Mouse (Mus musculus) intestine, embryonic 15.5 days (tissue): ENCODE data around the gene Nipsnap3b. TPM values are rescaled to one million over a fixed set of nuclear protein-coding genes. Genes with fewer than 3 reads are reported as not detected.

Source experiments
- ATAC-seq: fragments of 200-750 bp; cut with Nextera tagmentation; 2 replicates; pipeline ENCODE4 v1.8.0; 2017; ENCODE audit warnings: moderate TSS enrichment, moderate library complexity
- H3K27ac ChIP-seq: fragments of 300-500 bp; sonication (generic); 2 replicates; pipeline ENCODE4 v1.5.1; 2015; ENCODE audit warnings: mild to moderate bottlenecking, inconsistent platforms
- H3K27me3 ChIP-seq: fragments of 300-500 bp; sonication (generic); replicated peaks from 2 replicates; pipeline ENCODE4 v1.6.1; 2015; ENCODE audit warnings: inconsistent platforms
- H3K36me3 ChIP-seq: fragments of 300-500 bp; sonication (generic); 2 replicates; pipeline ENCODE4 v1.6.1; 2015; ENCODE audit warnings: inconsistent platforms
- H3K4me1 ChIP-seq: fragments of 300-500 bp; sonication (generic); replicated peaks from 2 replicates; pipeline ENCODE4 v1.6.1; 2015; ENCODE audit warnings: inconsistent platforms
- H3K4me2 ChIP-seq: fragments of 300-500 bp; sonication (generic); replicated peaks from 2 replicates; pipeline ENCODE4 v1.6.1; 2015; ENCODE audit warnings: mild to moderate bottlenecking, inconsistent platforms
- H3K4me3 ChIP-seq: fragments of 300-500 bp; sonication (generic); replicated peaks from 2 replicates; pipeline ENCODE4 v1.5.1; 2015; ENCODE audit warnings: inconsistent platforms
- H3K9ac ChIP-seq: fragments of 300-500 bp; sonication (generic); 2 replicates; pipeline ENCODE4 v1.6.1; 2015; ENCODE audit warnings: inconsistent platforms
- H3K9me3 ChIP-seq: fragments of 300-500 bp; sonication (generic); 2 replicates; pipeline ENCODE4 v1.6.1; 2016; ENCODE audit warnings: inconsistent platforms
- WGBS: fragments of 180-500 bp; shearing (Covaris S2); methylation state at CpG from one replicate; pipeline ENCODE4 v1.1.7; 2015; 5-methylcytosine and 5-hydroxymethylcytosine counted together
- polyA plus RNA-seq: library from polyadenylated mRNA; unstranded; fragments of >200 nt; fragmentation: Nextera tagmentation; extraction: Ambion mirVana; gene quantifications from 2 replicates; pipeline ENCODE4 v1.2.1, GENCODE M21; 2015

Nipsnap3b gene
- 132 and 137 TPM in 2 replicates for polyA plus RNA-seq

DNA sequence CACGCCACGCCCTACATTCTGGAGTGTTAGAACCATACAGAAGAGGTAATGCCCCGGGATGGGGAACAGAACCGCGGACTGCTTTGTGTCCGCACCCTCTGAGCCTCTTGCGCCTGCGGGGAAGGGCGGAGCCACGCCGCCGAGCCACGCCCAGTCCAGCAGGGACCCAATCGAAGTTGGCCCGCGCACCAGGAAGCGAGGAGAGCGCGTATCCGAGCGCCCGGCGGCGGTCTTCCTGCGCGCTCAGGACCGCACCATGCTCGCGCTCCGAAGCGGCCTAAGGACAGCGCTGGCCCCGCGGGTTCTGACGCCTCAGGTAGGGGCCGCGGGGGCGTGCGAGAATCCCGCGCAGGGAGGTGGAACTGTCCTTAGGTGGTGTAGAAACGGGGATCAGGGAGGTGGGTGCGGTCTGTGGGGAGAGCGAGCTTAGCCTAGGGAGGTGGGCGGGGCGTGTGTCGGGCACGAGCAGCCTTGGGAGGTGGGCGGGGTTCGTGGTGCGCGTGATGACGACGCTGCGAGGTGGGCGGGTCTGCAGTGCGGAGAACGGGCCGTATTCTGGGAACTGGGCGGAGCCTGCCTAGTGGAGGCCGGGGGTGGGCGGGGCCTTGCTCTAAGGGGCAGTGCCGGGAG, at the start of gene Nipsnap3b:
Gene Nipsnap3b (plus strand): TSS at position 149 of the 630 bp plus-strand sequence.
- ATAC-seq = peak; percentile 98
- H3K4me3 ChIP-seq = peak within 1 kb of the TSS; percentile 88
- peaks cover 10% of the 10 kb centered on the region for H3K36me3 ChIP-seq
- under 1% methylated on average over 63 of the region's 63 CpGs for WGBS
- no peaks in the 10 kb centered on the region for H3K27me3 ChIP-seq
- peak within 1 kb of the TSS; percentile 62 for H3K4me2 ChIP-seq
- peak within 1 kb of the TSS; percentile 91 for H3K27ac ChIP-seq
- peak within 1 kb of the TSS; percentile 79 for H3K9ac ChIP-seq
- H3K4me1 ChIP-seq = 0 out of 2 replicates have a peak, but pooled peaks cover 3% of the 10 kb centered on the region
- no peaks in the 10 kb centered on the region for H3K9me3 ChIP-seq

DNA sequence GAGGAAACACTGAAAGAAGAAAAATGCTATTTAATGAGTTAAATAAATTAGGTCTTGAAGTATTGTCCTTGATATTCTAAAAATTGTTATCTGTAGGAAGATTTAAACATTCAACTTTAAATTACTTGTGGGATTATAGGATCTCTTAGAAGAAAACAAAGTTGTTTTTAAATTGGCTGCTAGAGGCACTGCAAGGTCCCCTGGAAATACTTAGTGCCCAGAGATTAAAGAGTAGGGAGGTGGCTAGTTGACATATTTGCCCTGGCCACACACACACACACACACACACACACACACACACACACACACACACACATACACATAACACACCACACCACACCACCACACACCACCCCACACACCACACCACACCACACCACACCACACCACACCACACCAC, 47.4 kb upstream of the Nipsnap3b start, which contains the start of gene Olfr270:
Gene Olfr270 (plus strand): TSS at position 301 of the 400 bp plus-strand sequence.
- no peaks in the 10 kb centered on the region for H3K4me1 ChIP-seq
- H3K36me3 ChIP-seq = no peaks in the 10 kb centered on the region
- no peak within 1 kb of the TSS for H3K4me2 ChIP-seq
- no peak for ATAC-seq
- no peaks in the 10 kb centered on the region for H3K27me3 ChIP-seq
- no peak within 1 kb of the TSS for H3K27ac ChIP-seq
- no peaks in the 10 kb centered on the region for H3K9me3 ChIP-seq
- H3K4me3 ChIP-seq = no peak within 1 kb of the TSS
- H3K9ac ChIP-seq = no peak within 1 kb of the TSS

DNA sequence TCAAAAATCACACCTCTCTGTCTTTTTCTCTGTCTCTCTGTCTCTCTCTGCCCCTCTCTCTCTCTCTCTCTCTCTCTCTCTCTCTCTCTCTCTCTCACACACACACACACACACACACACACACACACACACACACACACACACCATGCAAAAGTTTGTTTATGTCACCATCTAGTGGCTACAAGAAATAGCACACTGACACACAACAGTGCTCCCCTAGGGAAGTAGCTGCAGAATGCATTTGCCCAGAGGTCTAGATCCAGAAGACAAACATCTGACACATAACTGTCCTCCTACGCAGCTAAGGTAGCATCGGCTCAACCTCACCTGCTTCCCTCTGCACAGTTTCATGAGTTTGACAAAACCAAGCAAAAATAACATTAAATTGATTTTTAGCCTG, 26.5 kb upstream of the Nipsnap3b start:
- no peak overlapping the region for H3K4me2 ChIP-seq
- no peaks in the 10 kb centered on the region for H3K27me3 ChIP-seq
- no peaks in the 10 kb centered on the region for H3K4me1 ChIP-seq
- no peaks in the 10 kb centered on the region for H3K9me3 ChIP-seq
- no peaks in the 10 kb centered on the region for H3K36me3 ChIP-seq
- H3K9ac ChIP-seq = no peak overlapping the region
- no peak for ATAC-seq
- no peak overlapping the region for H3K4me3 ChIP-seq
- H3K27ac ChIP-seq = no peak overlapping the region
- 55% methylated on average over 2 of the region's 2 CpGs for WGBS

DNA sequence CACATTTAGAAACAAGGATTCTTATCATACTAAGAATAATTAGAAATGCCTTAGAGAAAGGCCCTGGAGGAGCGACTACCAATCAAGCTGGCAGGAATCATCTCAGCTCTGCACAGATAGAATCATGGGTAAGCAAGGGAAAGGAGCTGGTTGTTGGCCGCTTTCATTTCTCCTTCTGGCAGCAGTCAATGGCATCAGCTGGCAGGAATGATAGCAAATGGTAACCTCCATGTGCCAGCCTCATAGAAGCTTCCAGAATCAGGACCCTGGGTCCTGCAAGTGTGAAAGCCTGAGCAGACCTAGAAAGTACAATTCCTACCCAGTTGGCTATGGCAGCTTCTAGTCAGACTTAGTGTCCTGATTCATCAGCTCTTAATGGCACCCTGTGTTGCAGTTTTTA, 25.4 kb upstream of the Nipsnap3b start:
- Histone ChIP-seq H3K9ac (no peak overlapping the region), H3K27ac (no peak overlapping the region)
- 89% methylated on average over 2 of the region's 2 CpGs for WGBS

DNA sequence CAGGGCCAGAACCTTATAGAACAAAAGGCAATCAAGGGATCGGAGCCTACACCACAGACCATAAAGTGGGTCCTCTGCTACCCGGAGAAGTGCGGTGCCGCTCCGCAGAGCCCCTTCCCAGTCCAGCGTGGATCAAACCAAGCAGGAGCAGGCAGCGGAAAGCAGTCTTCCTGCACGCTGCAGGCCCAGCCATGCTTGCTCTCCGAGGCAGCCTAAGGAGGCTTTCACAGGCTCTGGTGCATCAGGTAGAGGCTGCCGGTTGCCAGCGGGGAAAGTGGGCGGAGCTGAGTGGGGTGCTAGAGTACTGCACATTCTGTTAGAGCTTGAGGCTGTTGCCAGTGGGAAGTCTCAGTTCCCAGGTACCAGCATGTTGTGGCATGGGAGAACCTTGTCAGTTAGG, 22.4 kb upstream of the Nipsnap3b start, which contains the start of gene Nipsnap3a:
Gene Nipsnap3a (plus strand): TSS at position 25 of the 400 bp plus-strand sequence.
- no peaks in the 10 kb centered on the region for H3K27me3 ChIP-seq
- no peak for ATAC-seq
- 22% methylated on average over 12 of the region's 12 CpGs for WGBS
- H3K36me3 ChIP-seq = no peaks in the 10 kb centered on the region
- H3K27ac ChIP-seq = no peak within 1 kb of the TSS
- no peak within 1 kb of the TSS for H3K4me3 ChIP-seq
- H3K4me1 ChIP-seq = no peaks in the 10 kb centered on the region
- H3K9me3 ChIP-seq = no peaks in the 10 kb centered on the region
- H3K4me2 ChIP-seq = peak within 1 kb of the TSS; percentile 52
- H3K9ac ChIP-seq = no peak within 1 kb of the TSS

More for the DNA sequence above, 25.4 kb upstream of the Nipsnap3b start:
- Histone ChIP-seq H3K27me3 (no peaks in the 10 kb centered on the region), H3K4me1 (no peaks in the 10 kb centered on the region), H3K4me2 (no peak overlapping the region), H3K9me3 (no peaks in the 10 kb centered on the region), H3K36me3 (no peaks in the 10 kb centered on the region), H3K4me3 (no peak overlapping the region)
- no peak for ATAC-seq

DNA sequence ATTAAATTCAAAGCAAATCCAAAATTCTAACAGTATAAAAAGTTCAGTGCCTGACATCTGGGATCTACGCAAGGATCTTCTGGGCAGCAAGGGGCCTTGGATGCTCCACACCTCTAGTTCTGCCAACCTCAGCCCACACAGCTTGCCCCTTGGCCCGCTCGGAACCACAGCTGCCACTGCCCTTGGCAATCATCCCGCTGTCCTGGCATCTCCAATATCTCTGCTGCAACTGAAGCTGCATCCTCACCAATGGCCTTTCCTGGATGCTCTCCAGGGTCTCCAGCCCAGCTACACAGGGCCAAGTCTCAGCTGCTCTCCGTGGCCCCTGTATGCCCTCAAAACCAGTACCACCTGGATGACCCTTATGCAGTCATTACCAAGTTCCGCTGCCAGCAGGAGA, 12.2 kb upstream of the Nipsnap3b start:
- H3K4me1 ChIP-seq = no peaks in the 10 kb centered on the region
- H3K27ac ChIP-seq = no peak overlapping the region
- no peak overlapping the region for H3K9ac ChIP-seq
- no peaks in the 10 kb centered on the region for H3K9me3 ChIP-seq
- no peak overlapping the region for H3K4me2 ChIP-seq
- H3K36me3 ChIP-seq = no peaks in the 10 kb centered on the region
- ATAC-seq = no peak
- WGBS = 95% methylated on average over 6 of the region's 6 CpGs
- H3K4me3 ChIP-seq = no peak overlapping the region
- H3K27me3 ChIP-seq = no peaks in the 10 kb centered on the region

DNA sequence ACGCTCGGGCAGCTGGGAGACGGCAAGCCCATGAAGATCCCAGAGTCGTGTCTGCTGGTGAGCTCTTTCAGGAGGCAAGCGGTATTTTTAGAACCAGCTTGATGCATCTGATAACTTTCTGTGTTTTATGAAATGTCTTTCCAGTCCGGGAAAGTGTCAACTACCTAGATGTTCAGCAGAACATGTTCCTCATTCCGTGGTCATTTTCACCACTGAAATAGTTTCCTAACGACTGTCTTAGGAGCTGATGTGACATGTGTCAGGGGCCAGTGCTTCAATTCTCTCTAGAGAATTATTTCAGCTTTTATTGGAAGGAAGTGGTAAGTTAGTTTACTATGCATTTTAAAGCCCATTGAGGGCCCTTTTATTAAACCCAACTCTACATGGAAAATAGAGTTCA, 11.5 kb upstream of the Nipsnap3b start:
- 77% methylated on average over 8 of the region's 8 CpGs for WGBS
- no peaks in the 10 kb centered on the region for H3K27me3 ChIP-seq
- H3K4me1 ChIP-seq = no peaks in the 10 kb centered on the region
- no peak overlapping the region for H3K9ac ChIP-seq
- H3K36me3 ChIP-seq = no peaks in the 10 kb centered on the region
- no peak overlapping the region for H3K27ac ChIP-seq
- H3K4me3 ChIP-seq = no peak overlapping the region
- H3K9me3 ChIP-seq = no peaks in the 10 kb centered on the region
- no peak for ATAC-seq
- no peak overlapping the region for H3K4me2 ChIP-seq

DNA sequence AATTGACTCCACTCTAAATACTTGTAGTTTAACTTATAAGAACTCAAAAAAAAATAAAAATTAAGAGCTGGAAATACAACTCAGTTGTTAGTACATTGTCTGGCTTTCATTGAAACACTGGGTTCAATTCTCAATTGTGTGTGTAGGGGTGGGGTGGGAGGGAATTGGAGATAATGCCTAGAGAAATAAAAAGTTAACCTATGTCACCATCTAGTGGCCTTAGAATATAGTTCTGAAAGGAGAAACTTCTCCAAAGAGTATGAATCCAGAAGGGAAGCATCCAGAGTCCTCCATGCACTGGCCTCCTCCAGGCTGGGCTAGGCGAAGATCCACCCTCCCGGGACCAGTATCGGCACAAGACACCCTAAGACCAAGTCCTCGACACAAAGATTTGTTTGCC, 2.5 kb upstream of the Nipsnap3b start:
- H3K9me3 ChIP-seq = no peaks in the 10 kb centered on the region
- no peak overlapping the region for H3K27ac ChIP-seq
- 0 out of 2 replicates have a peak, but pooled peaks cover 3% of the 10 kb centered on the region for H3K4me1 ChIP-seq
- no peak for ATAC-seq
- H3K4me2 ChIP-seq = no peak overlapping the region
- no peak overlapping the region for H3K9ac ChIP-seq
- WGBS = 69% methylated on average over 4 of the region's 4 CpGs
- no peaks in the 10 kb centered on the region for H3K36me3 ChIP-seq
- no peak overlapping the region for H3K4me3 ChIP-seq
- no peaks in the 10 kb centered on the region for H3K27me3 ChIP-seq

DNA sequence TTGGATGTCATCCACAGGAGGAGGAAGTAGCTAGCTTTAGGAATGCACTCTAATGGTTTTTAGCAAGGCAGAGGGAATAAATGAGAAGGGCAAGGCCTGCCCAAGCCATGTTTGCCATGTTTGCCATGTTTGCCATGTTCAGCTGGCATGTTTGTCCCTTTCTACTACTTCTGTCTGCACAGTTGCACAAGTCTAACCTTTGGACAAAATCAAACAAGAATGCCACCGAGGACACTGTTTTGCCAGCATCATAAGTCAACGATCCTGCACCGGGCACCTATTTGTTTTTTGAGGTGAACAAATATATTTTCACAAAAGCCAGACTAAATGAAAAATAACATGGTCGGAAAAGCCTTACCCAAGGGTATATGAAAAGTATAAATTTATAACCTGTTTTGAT, 1.8 kb upstream of the Nipsnap3b start:
- H3K27me3 ChIP-seq = no peaks in the 10 kb centered on the region
- no peak overlapping the region for H3K27ac ChIP-seq
- no peak overlapping the region for H3K4me3 ChIP-seq
- H3K9ac ChIP-seq = no peak overlapping the region
- no peak overlapping the region for H3K4me2 ChIP-seq
- no peaks in the 10 kb centered on the region for H3K9me3 ChIP-seq
- no peaks in the 10 kb centered on the region for H3K36me3 ChIP-seq
- ATAC-seq = no peak
- H3K4me1 ChIP-seq = 0 out of 2 replicates have a peak, but pooled peaks cover 3% of the 10 kb centered on the region
- WGBS = 87% methylated on average over 4 of the region's 4 CpGs

DNA sequence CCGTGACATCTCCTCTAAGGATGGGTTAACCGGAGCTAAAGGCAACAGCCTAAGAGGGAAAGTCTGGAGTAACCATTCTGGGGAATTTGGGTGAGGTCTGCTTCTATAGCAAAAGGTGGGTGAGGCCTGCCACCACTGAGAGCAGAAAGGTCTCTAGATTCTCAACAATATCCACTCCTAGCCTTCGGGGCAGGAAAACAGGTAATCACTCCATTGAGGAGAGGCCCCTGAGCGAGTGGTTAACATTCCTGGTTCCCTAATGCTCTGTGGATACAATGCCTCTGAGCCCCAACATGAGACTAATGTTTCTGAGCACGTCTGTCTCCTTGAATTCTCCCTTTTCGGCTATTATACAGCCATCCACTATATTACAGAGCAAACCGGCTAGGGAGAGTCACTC, 2.7 kb downstream of the Nipsnap3b start:
- no peak overlapping the region for H3K9ac ChIP-seq
- no peak overlapping the region for H3K4me3 ChIP-seq
- no peaks in the 10 kb centered on the region for H3K27me3 ChIP-seq
- H3K36me3 ChIP-seq = peaks cover 20% of the 10 kb centered on the region
- no peak overlapping the region for H3K27ac ChIP-seq
- H3K4me1 ChIP-seq = 0 out of 2 replicates have a peak, but pooled peaks cover 3% of the 10 kb centered on the region
- WGBS = 94% methylated on average over 7 of the region's 7 CpGs
- no peaks in the 10 kb centered on the region for H3K9me3 ChIP-seq
- ATAC-seq = no peak
- H3K4me2 ChIP-seq = no peak overlapping the region

DNA sequence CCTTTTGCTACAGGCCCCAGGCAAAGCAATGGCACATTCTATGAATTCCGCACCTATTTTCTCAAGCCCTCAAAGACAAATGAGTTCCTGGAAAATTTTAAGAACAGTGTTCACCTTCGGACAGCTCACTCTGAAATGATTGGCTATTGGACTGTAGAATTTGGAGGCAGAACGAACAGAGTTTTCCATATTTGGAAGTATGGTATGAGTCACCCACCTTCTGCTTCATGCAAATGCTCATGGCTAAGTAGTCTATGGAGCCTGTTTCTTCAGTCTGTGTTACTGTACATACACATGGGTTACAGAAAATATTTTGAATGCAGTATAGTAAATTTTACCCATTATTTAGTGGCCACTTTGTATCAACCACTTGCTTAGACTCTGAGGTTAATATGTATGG, 3.3 kb downstream of the Nipsnap3b start:
- Histone ChIP-seq H3K4me3 (no peak overlapping the region), H3K4me2 (no peak overlapping the region)
- ATAC-seq = no peak

DNA sequence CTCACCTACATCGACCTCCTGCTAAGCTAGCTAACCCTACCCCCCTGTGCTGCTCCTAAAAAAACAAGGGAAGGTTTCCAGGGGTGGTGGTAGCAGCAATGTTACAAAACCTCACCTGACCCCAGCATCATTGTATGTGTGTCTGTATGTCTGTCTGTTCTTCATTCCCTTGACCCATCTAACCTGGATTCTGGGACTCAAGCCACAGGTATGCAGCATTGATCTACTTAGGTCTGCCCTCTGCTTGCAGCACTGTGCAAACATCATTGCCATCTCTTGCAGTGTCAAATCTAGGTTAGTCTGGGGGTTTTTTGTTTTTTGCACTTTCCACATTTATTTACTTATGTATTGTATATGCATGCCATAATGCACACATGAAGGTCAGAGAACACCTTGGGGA, 6.7 kb downstream of the Nipsnap3b start:
- Histone ChIP-seq H3K4me3 (no peak overlapping the region), H3K4me1 (no peaks in the 10 kb centered on the region), H3K9ac (no peak overlapping the region), H3K36me3 (peaks cover 23% of the 10 kb centered on the region), H3K27me3 (no peaks in the 10 kb centered on the region), H3K27ac (no peak overlapping the region), H3K9me3 (no peaks in the 10 kb centered on the region), H3K4me2 (no peak overlapping the region)
- ATAC-seq = no peak
- WGBS = 100% methylated on average over 1 of the region's 1 CpGs

More for the DNA sequence above, 3.3 kb downstream of the Nipsnap3b start:
- WGBS = 91% methylated on average over 3 of the region's 3 CpGs
- Histone ChIP-seq H3K27me3 (no peaks in the 10 kb centered on the region), H3K9ac (no peak overlapping the region), H3K36me3 (peaks cover 20% of the 10 kb centered on the region), H3K9me3 (no peaks in the 10 kb centered on the region), H3K27ac (no peak overlapping the region), H3K4me1 (0 out of 2 replicates have a peak, but pooled peaks cover 3% of the 10 kb centered on the region)
